ENCODE assay signal across 18 mouse cellular contexts in the genomic region with DNA sequence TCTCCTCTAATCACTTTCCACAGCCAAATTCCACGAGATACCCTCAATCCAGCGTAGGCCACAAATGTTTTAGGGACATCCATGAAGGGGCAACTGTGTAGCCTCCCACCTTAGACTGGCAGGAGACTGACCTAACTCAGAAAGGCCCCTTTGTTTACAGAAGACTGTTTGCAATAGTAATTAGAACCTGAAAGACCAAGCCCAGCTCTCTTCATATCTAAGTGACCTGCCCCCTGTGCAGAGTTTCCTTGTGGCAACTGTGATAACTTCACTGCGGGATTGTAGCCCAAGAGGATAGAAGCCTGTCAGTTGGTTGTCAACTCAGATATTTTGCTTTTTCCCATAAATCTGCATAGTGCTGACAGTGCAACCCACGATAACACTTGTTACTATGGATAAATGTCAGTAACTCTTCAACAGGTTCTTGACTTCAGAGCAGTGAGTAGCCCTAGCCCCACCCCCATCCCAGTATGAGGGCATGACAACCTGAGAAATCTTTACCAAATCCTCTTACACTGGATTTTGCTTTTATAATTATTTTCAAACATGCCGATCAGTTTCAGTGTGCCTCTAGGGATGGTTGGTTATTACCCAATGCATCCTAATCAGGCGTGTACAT.
DNase-seq lines count a peak whose midpoint lies in the region; ATAC-seq lines count a peak whose summit lies in the region.
"Had no signal": no experiment of that assay in that cellular context is flagged by ENCODE, and none has a peak within 500 bp of the region (broad histone marks: within the 10 kb centered on the region; RNA-seq: fewer than 3 reads in every experiment).

No protein-coding gene starts in this region.

- H3K36me3 ChIP-seq in forebrain, embryonic 12.5 days (replicated peaks), result peaks cover 3% of the 10 kb centered on the region; the same call in 1 of the 2 replicates
- H3K36me3 ChIP-seq in forebrain, embryonic 16.5 days (ENCODE audit: control insufficient read depth, insufficient read depth), result no peaks in the 10 kb centered on the region
- H3K36me3 ChIP-seq in hindbrain, embryonic 15.5 days, result no peaks in the 10 kb centered on the region; the same call in 1 of the 2 replicates
- peaks cover 3% of the 10 kb centered on the region; the same call in 1 of the 2 replicates for H3K36me3 ChIP-seq in midbrain, embryonic 16.5 days (ENCODE audit: control insufficient read depth, insufficient read depth, low read length)
- H3K36me3 ChIP-seq: embryonic facial prominence, embryonic 15.5 days had no signal

- 0 out of 2 replicates have a peak overlapping the region, but pooled peaks have one; percentile 31 for H3K27ac ChIP-seq in forebrain, embryonic 12.5 days
- H3K27ac ChIP-seq in forebrain, embryonic 16.5 days (ENCODE audit: low read length), result no peak overlapping the region
- H3K27ac ChIP-seq in hindbrain, embryonic 15.5 days (replicated peaks), result no peak overlapping the region
- no peak overlapping the region for H3K27ac ChIP-seq in midbrain, embryonic 16.5 days (ENCODE audit: low read length)
- H3K27ac ChIP-seq: embryonic facial prominence, embryonic 15.5 days; heart, adult 2 months; macrophage had no signal

- intact Hi-C loops in heart, postnatal 25 days (cut with DNase I), result no loop called here

- H3K4me2 ChIP-seq in forebrain, embryonic 12.5 days, result no peak overlapping the region
- H3K4me2 ChIP-seq in forebrain, embryonic 16.5 days (ENCODE audit: low read length), result no peak overlapping the region
- H3K4me2 ChIP-seq in hindbrain, embryonic 15.5 days, result no peak overlapping the region
- no peak overlapping the region for H3K4me2 ChIP-seq in midbrain, embryonic 16.5 days (ENCODE audit: low read length)
- H3K4me2 ChIP-seq: embryonic facial prominence, embryonic 15.5 days; liver, embryonic 11.5 days; lung, embryonic 14.5 days had no signal

- H3K4me1 ChIP-seq in forebrain, embryonic 12.5 days, result peaks cover 22% of the 10 kb centered on the region
- no peaks in the 10 kb centered on the region for H3K4me1 ChIP-seq in forebrain, embryonic 16.5 days (replicated peaks; ENCODE audit: control insufficient read depth, insufficient read depth, low read length)
- peaks cover 18% of the 10 kb centered on the region; the same call in 1 of the 2 replicates for H3K4me1 ChIP-seq in hindbrain, embryonic 15.5 days (replicated peaks)
- peaks cover 17% of the 10 kb centered on the region for H3K4me1 ChIP-seq in midbrain, embryonic 16.5 days (ENCODE audit: control insufficient read depth, insufficient read depth, low read length)

- no peaks in the 10 kb centered on the region for H3K9me3 ChIP-seq in forebrain, embryonic 12.5 days
- H3K9me3 ChIP-seq in forebrain, embryonic 16.5 days (ENCODE audit: control insufficient read depth, low read length), result no peaks in the 10 kb centered on the region
- H3K9me3 ChIP-seq in hindbrain, embryonic 15.5 days, result no peaks in the 10 kb centered on the region
- H3K9me3 ChIP-seq in midbrain, embryonic 16.5 days (replicated peaks; ENCODE audit: control insufficient read depth, low read length, poor library complexity, severe bottlenecking), result no peaks in the 10 kb centered on the region
- H3K9me3 ChIP-seq: embryonic facial prominence, embryonic 15.5 days had no signal

- DNase-seq in embryo, embryonic 10.5 days (ENCODE audit: low spot score), result peak; percentile 22
- no peak for DNase-seq in cerebellum, adult 11 months
- no peak for DNase-seq in heart, postnatal 25 days (ENCODE audit: low spot score)
- DNase-seq: cerebellum, postnatal 36 days; forebrain, postnatal 0 days; heart, adult 2 months; heart, postnatal 10 days; left cerebral cortex, postnatal 4 days; lung, embryonic 14.5 days; right cerebral cortex, postnatal 4 days had no signal

- no peak overlapping the region for H3K9ac ChIP-seq in forebrain, embryonic 12.5 days
- H3K9ac ChIP-seq in forebrain, embryonic 16.5 days (replicated peaks; ENCODE audit: low read depth, low read length), result no peak overlapping the region
- H3K9ac ChIP-seq in hindbrain, embryonic 15.5 days, result no peak overlapping the region
- H3K9ac ChIP-seq in midbrain, embryonic 16.5 days (ENCODE audit: low read depth, low read length), result no peak overlapping the region
- H3K9ac ChIP-seq: embryonic facial prominence, embryonic 15.5 days; forebrain, postnatal 0 days; lung, embryonic 14.5 days had no signal

- 0 out of 2 replicates have a peak, but pooled peaks have one; percentile 57 for ATAC-seq in forebrain, embryonic 12.5 days (ENCODE audit: low FRiP score)
- no peak for ATAC-seq in forebrain, embryonic 16.5 days
- peak; percentile 31; the same call in 1 of the 2 replicates for ATAC-seq in hindbrain, embryonic 15.5 days (ENCODE audit: low FRiP score, low read depth)
- peak; percentile 67 for ATAC-seq in midbrain, embryonic 16.5 days
- ATAC-seq: forebrain, postnatal 0 days; Patski had no signal

- 53% methylated on average over 6 of the region's 6 CpGs for WGBS in forebrain, embryonic 12.5 days
- WGBS in forebrain, embryonic 16.5 days, result 60% methylated on average over 6 of the region's 6 CpGs
- WGBS in hindbrain, embryonic 15.5 days, result 44% methylated on average over 6 of the region's 6 CpGs
- 31% methylated on average over 6 of the region's 6 CpGs for WGBS in midbrain, embryonic 16.5 days

- H3K4me3 ChIP-seq in forebrain, embryonic 12.5 days (replicated peaks), result no peak overlapping the region
- no peak overlapping the region for H3K4me3 ChIP-seq in forebrain, embryonic 16.5 days (replicated peaks; ENCODE audit: low read length)
- H3K4me3 ChIP-seq in hindbrain, embryonic 15.5 days, result no peak overlapping the region
- no peak overlapping the region for H3K4me3 ChIP-seq in midbrain, embryonic 16.5 days (ENCODE audit: low read depth, low read length)
- H3K4me3 ChIP-seq: embryonic facial prominence, embryonic 15.5 days; heart, adult 2 months had no signal

- no peaks in the 10 kb centered on the region for H3K27me3 ChIP-seq in forebrain, embryonic 12.5 days
- no peaks in the 10 kb centered on the region for H3K27me3 ChIP-seq in forebrain, embryonic 16.5 days (replicated peaks; ENCODE audit: control insufficient read depth, insufficient read depth, low read length)
- H3K27me3 ChIP-seq in hindbrain, embryonic 15.5 days, result no peaks in the 10 kb centered on the region
- no peaks in the 10 kb centered on the region for H3K27me3 ChIP-seq in midbrain, embryonic 16.5 days (ENCODE audit: control insufficient read depth, insufficient read depth, low read depth, low read length)
- H3K27me3 ChIP-seq: embryonic facial prominence, embryonic 15.5 days; Patski had no signal
